Mouse (Mus musculus): ENCODE measurements around the gene Slc25a36. TPM values are rescaled to one million over a fixed set of nuclear protein-coding genes. Genes with fewer than 3 reads are reported as not detected.
A peak's percentile ranks its signal among the peaks of the same experiment; 100 is the strongest.

The Slc25a36 gene
- polyA plus RNA-seq, 1 experiment from 2014 or later = 99.9 TPM

DNA sequence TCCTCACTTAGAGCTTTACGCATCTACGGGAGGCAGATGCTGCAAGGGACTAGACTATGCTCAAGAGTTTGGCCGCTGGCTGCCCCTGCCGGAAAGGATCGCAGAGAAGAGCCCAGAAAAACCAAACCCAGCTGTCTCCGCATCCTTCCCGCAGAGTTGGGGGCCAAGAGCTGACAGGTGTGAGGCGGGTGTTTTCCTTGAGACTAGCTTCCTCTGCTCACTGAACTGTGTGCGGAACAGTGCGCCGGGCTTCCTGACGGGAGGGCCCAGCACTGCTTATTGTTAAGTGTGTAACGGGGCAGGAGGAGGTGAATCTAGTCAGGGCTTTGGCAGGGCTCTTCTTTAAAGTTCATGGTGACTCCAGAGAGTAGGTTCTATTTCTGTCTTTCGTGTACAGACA is 55.1 kb downstream of the Slc25a36 start:
- Histone ChIP-seq H3K36me3 (replicated peaks; ENCODE audit: control insufficient read depth, insufficient read depth, low read depth, low read length) (no peaks in the 10 kb centered on the region), H3K27ac (replicated peaks; ENCODE audit: low read depth, low read length) (no peak overlapping the region), H3K4me3 (ENCODE audit: low read depth, low read length) (no peak overlapping the region), H3K27me3 (ENCODE audit: control insufficient read depth, insufficient read depth, low read length) (no peaks in the 10 kb centered on the region), H3K4me1 (ENCODE audit: control insufficient read depth, insufficient read depth, low read length) (no peaks in the 10 kb centered on the region), H3K9ac (replicated peaks; ENCODE audit: low read length) (no peak overlapping the region), H3K9me3 (replicated peaks; ENCODE audit: control insufficient read depth, low read length) (no peaks in the 10 kb centered on the region), H3K4me2 (ENCODE audit: low read depth, low read length) (no peak overlapping the region)
- DNase-seq (ENCODE audit: low spot score) (peak; percentile 28), ATAC-seq (replicated peaks; ENCODE audit: insufficient number of reproducible peaks, low FRiP score, low TSS enrichment, low read depth) (no peak; the same call in 1 of the 2 replicates)
- WGBS = 62% methylated on average over 14 of the region's 14 CpGs

- no peak overlapping the region for H3K9ac ChIP-seq (replicated peaks; ENCODE audit: low read length)
- no peak overlapping the region for H3K4me3 ChIP-seq (ENCODE audit: low read depth, low read length)
- DNase-seq (ENCODE audit: low spot score) = peak; percentile 54
- H3K4me1 ChIP-seq (ENCODE audit: control insufficient read depth, insufficient read depth, low read length) = no peaks in the 10 kb centered on the region
- 22% methylated on average over 8 of the region's 8 CpGs for WGBS
- no peaks in the 10 kb centered on the region for H3K9me3 ChIP-seq (replicated peaks; ENCODE audit: control insufficient read depth, low read length)
- no peaks in the 10 kb centered on the region for H3K27me3 ChIP-seq (ENCODE audit: control insufficient read depth, insufficient read depth, low read length)
- ATAC-seq (replicated peaks; ENCODE audit: insufficient number of reproducible peaks, low FRiP score, low TSS enrichment, low read depth) = peak; percentile 84
- no peak overlapping the region for H3K27ac ChIP-seq (replicated peaks; ENCODE audit: low read depth, low read length)
- no peak overlapping the region for H3K4me2 ChIP-seq (ENCODE audit: low read depth, low read length)
- H3K36me3 ChIP-seq (replicated peaks; ENCODE audit: control insufficient read depth, insufficient read depth, low read depth, low read length) = no peaks in the 10 kb centered on the region
These were observed 59.8 kb downstream of the Slc25a36 start for GRCm38 (mm10) chr9:97051176-97051575.

- no peak for DNase-seq (ENCODE audit: low spot score)
- no peaks in the 10 kb centered on the region for H3K36me3 ChIP-seq (replicated peaks; ENCODE audit: control insufficient read depth, insufficient read depth, low read depth, low read length)
- H3K9ac ChIP-seq (replicated peaks; ENCODE audit: low read length) = no peak overlapping the region
- H3K9me3 ChIP-seq (replicated peaks; ENCODE audit: control insufficient read depth, low read length) = no peaks in the 10 kb centered on the region
- no peaks in the 10 kb centered on the region for H3K4me1 ChIP-seq (ENCODE audit: control insufficient read depth, insufficient read depth, low read length)
- WGBS = 77% methylated on average over 4 of the region's 4 CpGs
- no peak overlapping the region for H3K4me2 ChIP-seq (ENCODE audit: low read depth, low read length)
- no peaks in the 10 kb centered on the region for H3K27me3 ChIP-seq (ENCODE audit: control insufficient read depth, insufficient read depth, low read length)
- H3K4me3 ChIP-seq (ENCODE audit: low read depth, low read length) = no peak overlapping the region
- H3K27ac ChIP-seq (replicated peaks; ENCODE audit: low read depth, low read length) = no peak overlapping the region
- ATAC-seq (replicated peaks; ENCODE audit: insufficient number of reproducible peaks, low FRiP score, low TSS enrichment, low read depth) = no peak
These were observed 64.7 kb downstream of the Slc25a36 start for GRCm38 (mm10) chr9:97046240-97046639.

DNA sequence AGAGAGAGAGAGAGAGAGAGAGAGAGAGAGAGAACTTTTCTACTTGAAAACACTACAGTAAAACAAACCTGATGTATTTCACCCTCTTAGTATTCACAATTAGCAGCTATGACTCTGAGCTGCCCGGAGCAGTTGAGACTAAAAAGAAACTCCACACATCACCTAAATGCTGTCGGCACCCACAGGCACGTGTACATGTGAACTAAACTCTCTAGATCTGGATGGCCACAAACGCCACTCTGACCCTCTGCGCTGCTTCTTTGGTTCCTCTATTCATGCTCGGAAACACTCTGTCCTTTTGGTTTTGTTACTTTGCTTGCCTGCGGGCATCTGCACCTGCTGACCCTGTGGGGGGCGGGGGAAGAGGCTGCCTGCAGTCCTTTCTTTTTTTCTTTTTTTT is 69.3 kb downstream of the Slc25a36 start:
- DNase-seq (ENCODE audit: low spot score) = no peak

GRCm38 (mm10) chr9:97038010-97038409 is 72.9 kb downstream of the Slc25a36 start:
- ATAC-seq (replicated peaks; ENCODE audit: insufficient number of reproducible peaks, low FRiP score, low TSS enrichment, low read depth) = no peak
- Histone ChIP-seq H3K9me3 (replicated peaks; ENCODE audit: control insufficient read depth, low read length) (no peaks in the 10 kb centered on the region), H3K27ac (replicated peaks; ENCODE audit: low read depth, low read length) (no peak overlapping the region), H3K4me3 (ENCODE audit: low read depth, low read length) (no peak overlapping the region), H3K4me1 (ENCODE audit: control insufficient read depth, insufficient read depth, low read length) (no peaks in the 10 kb centered on the region), H3K4me2 (ENCODE audit: low read depth, low read length) (no peak overlapping the region), H3K27me3 (ENCODE audit: control insufficient read depth, insufficient read depth, low read length) (no peaks in the 10 kb centered on the region), H3K36me3 (replicated peaks; ENCODE audit: control insufficient read depth, insufficient read depth, low read depth, low read length) (no peaks in the 10 kb centered on the region), H3K9ac (replicated peaks; ENCODE audit: low read length) (no peak overlapping the region)
- DNase-seq (ENCODE audit: low spot score) = no peak
- WGBS = 85% methylated on average over 3 of the region's 3 CpGs

More for the DNA sequence above, 69.3 kb downstream of the Slc25a36 start:
- no peak overlapping the region for H3K4me2 ChIP-seq (ENCODE audit: low read depth, low read length)
- H3K9me3 ChIP-seq (replicated peaks; ENCODE audit: control insufficient read depth, low read length) = no peaks in the 10 kb centered on the region
- WGBS = 75% methylated on average over 8 of the region's 8 CpGs
- no peak overlapping the region for H3K9ac ChIP-seq (replicated peaks; ENCODE audit: low read length)
- H3K36me3 ChIP-seq (replicated peaks; ENCODE audit: control insufficient read depth, insufficient read depth, low read depth, low read length) = no peaks in the 10 kb centered on the region
- H3K4me3 ChIP-seq (ENCODE audit: low read depth, low read length) = no peak overlapping the region
- no peaks in the 10 kb centered on the region for H3K27me3 ChIP-seq (ENCODE audit: control insufficient read depth, insufficient read depth, low read length)
- no peak overlapping the region for H3K27ac ChIP-seq (replicated peaks; ENCODE audit: low read depth, low read length)
- H3K4me1 ChIP-seq (ENCODE audit: control insufficient read depth, insufficient read depth, low read length) = no peaks in the 10 kb centered on the region
- no peak for ATAC-seq (replicated peaks; ENCODE audit: insufficient number of reproducible peaks, low FRiP score, low TSS enrichment, low read depth)

- H3K27me3 ChIP-seq (ENCODE audit: control insufficient read depth, insufficient read depth, low read length) = no peaks in the 10 kb centered on the region
- no peaks in the 10 kb centered on the region for H3K9me3 ChIP-seq (replicated peaks; ENCODE audit: control insufficient read depth, low read length)
- H3K9ac ChIP-seq (replicated peaks; ENCODE audit: low read length) = no peak overlapping the region
- no peaks in the 10 kb centered on the region for H3K4me1 ChIP-seq (ENCODE audit: control insufficient read depth, insufficient read depth, low read length)
- no peaks in the 10 kb centered on the region for H3K36me3 ChIP-seq (replicated peaks; ENCODE audit: control insufficient read depth, insufficient read depth, low read depth, low read length)
- H3K27ac ChIP-seq (replicated peaks; ENCODE audit: low read depth, low read length) = no peak overlapping the region
- H3K4me2 ChIP-seq (ENCODE audit: low read depth, low read length) = no peak overlapping the region
- 91% methylated on average over 7 of the region's 7 CpGs for WGBS
- DNase-seq (ENCODE audit: low spot score) (no peak), ATAC-seq (replicated peaks; ENCODE audit: insufficient number of reproducible peaks, low FRiP score, low TSS enrichment, low read depth) (no peak)
- no peak overlapping the region for H3K4me3 ChIP-seq (ENCODE audit: low read depth, low read length)
These were observed 74.3 kb downstream of the Slc25a36 start for GRCm38 (mm10) chr9:97036656-97037055.

- ATAC-seq (replicated peaks; ENCODE audit: insufficient number of reproducible peaks, low FRiP score, low TSS enrichment, low read depth) (no peak), DNase-seq (ENCODE audit: low spot score) (no peak)
- Histone ChIP-seq H3K9me3 (replicated peaks; ENCODE audit: control insufficient read depth, low read length) (no peaks in the 10 kb centered on the region), H3K27ac (replicated peaks; ENCODE audit: low read depth, low read length) (no peak overlapping the region), H3K27me3 (ENCODE audit: control insufficient read depth, insufficient read depth, low read length) (no peaks in the 10 kb centered on the region), H3K4me2 (ENCODE audit: low read depth, low read length) (no peak overlapping the region), H3K9ac (replicated peaks; ENCODE audit: low read length) (no peak overlapping the region), H3K4me1 (ENCODE audit: control insufficient read depth, insufficient read depth, low read length) (no peaks in the 10 kb centered on the region), H3K36me3 (replicated peaks; ENCODE audit: control insufficient read depth, insufficient read depth, low read depth, low read length) (no peaks in the 10 kb centered on the region), H3K4me3 (ENCODE audit: low read depth, low read length) (no peak overlapping the region)
- WGBS = 70% methylated on average over 12 of the region's 12 CpGs
These were observed 83.6 kb downstream of the Slc25a36 start for GRCm38 (mm10) chr9:97027361-97027760.

- Histone ChIP-seq H3K4me3 (ENCODE audit: low read depth, low read length) (no peak overlapping the region), H3K4me2 (ENCODE audit: low read depth, low read length) (no peak overlapping the region), H3K4me1 (ENCODE audit: control insufficient read depth, insufficient read depth, low read length) (no peaks in the 10 kb centered on the region), H3K9me3 (replicated peaks; ENCODE audit: control insufficient read depth, low read length) (no peaks in the 10 kb centered on the region), H3K9ac (replicated peaks; ENCODE audit: low read length) (no peak overlapping the region), H3K27me3 (ENCODE audit: control insufficient read depth, insufficient read depth, low read length) (no peaks in the 10 kb centered on the region), H3K36me3 (replicated peaks; ENCODE audit: control insufficient read depth, insufficient read depth, low read depth, low read length) (no peaks in the 10 kb centered on the region), H3K27ac (replicated peaks; ENCODE audit: low read depth, low read length) (no peak overlapping the region)
- DNase-seq (ENCODE audit: low spot score) = no peak
- no peak for ATAC-seq (replicated peaks; ENCODE audit: insufficient number of reproducible peaks, low FRiP score, low TSS enrichment, low read depth)
- WGBS = 85% methylated on average over 4 of the region's 4 CpGs
These were observed 85.0 kb downstream of the Slc25a36 start for GRCm38 (mm10) chr9:97026006-97026405.

Measured in embryonic facial prominence, embryonic 11.5 days (tissue).